Mouse (Mus musculus) spleen, postnatal 0 days (tissue): ENCODE data around the gene Gm5965. TPM values are rescaled to one million over a fixed set of nuclear protein-coding genes. Genes with fewer than 3 reads are reported as not detected.

Experiments used
- polyA plus RNA-seq: library from polyadenylated mRNA; unstranded; fragments of >200 nt; fragmentation: Nextera tagmentation; extraction: Ambion mirVana; gene quantifications from 2 replicates; pipeline ENCODE4 v1.2.1, GENCODE M21; 2015

The Gm5965 gene
- not detected in 2 replicates for polyA plus RNA-seq

DNA sequence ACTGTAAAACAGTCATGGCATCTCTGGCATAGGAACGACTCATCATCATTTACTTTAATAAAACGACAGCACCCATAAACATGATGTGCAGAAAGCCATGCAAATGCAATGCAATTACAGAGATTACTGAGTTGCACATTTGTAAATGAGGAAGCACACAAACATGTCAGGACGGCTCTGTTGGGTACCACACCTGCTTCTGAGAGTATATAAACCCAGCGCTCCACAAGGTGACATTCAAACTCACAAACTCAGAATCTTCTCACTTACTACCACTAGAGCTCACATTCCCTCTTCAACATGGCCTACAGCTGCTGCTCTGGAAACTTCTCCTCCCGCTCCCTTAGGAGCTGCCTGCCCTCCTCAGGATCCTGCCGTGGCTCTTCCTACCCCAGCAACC is at the start of gene Gm5965:
TSS of gene Gm5965 (plus strand) at position 301 of the 400 bp plus-strand sequence.

DNA sequence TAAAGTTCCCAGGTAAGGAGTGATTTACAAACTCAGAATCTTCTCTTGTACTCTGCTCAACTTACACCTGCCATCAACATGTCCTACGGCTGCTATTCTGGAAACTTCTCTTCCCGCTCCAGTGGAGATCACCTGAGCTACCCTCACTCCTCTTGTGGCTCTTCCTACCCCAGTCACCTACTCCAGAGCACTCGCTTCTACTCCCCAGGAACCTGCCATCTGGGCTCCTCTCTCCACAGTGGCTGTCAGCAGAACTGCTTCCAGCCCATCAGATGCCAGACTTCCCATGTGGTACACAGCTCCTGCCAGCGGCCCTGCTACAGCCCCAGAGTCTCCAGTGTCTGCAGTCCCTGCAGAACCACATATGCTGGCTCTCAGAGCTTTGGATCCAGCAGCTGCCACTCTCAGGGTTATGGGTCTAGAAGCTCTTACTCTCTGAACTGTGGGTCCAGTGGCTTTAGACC is 48.9 kb upstream of the Gm5965 start, which contains the start of gene Krtap13-1:
TSS of gene Krtap13-1 (plus strand) at position 51 of the 464 bp plus-strand sequence.

GRCm38 (mm10) chr16:88751535-88751934 is 26.2 kb upstream of the Gm5965 start, which contains the start of gene Krtap13:
Gene Krtap13, minus strand, starts transcription at chr16:88751635.

DNA sequence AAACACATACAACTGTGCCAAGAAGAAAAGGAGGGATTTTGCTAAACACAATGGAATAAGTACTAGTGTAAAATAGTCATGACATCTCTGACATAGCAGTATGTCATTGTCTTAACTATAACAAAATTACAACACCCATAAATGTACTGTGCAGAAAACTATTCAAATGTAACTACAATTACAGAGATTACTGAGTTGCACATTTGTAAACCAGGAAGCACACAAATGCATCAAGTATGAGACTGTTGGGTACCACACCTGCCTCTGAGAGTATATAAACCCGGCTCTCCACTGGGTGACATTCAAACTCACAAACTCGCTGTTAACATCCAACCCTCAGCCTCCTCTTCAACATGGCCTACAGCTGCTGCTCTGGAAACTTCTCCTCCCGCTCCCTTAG is 19.1 kb upstream of the Gm5965 start, which contains the start of gene 2310034C09Rik:
TSS of gene 2310034C09Rik (plus strand) at position 301 of the 400 bp plus-strand sequence.

DNA sequence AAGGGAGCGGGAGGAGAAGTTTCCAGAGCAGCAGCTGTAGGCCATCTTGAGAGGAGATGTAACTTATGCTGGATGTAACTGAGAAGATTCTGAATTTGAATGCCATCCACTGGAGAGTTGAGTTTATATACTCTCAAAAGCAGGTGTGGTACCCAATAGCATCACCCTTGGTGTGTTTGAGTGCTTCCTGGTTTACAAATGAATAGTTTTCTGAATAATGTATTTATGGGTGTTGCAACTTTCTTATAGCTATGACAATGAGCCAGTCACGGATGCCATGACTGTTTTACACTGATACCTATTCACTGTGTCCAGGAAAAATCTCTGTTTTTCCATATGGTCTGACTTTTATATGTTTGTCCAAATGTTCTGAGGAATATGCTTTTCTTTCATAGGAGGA is 3.6 kb upstream of the Gm5965 start, which contains the start of gene 2310057N15Rik:
TSS of gene 2310057N15Rik (minus strand) at position 101 of the 400 bp plus-strand sequence.

GRCm38 (mm10) chr16:88811827-88812226 is 34.1 kb downstream of the Gm5965 start, which contains the start of gene Gm20741:
Gene Gm20741, minus strand, starts transcription at chr16:88812220.

GRCm38 (mm10) chr16:88820066-88820465 is 42.4 kb downstream of the Gm5965 start, which contains the start of gene Krtap15:
Gene Krtap15, plus strand, starts transcription at chr16:88820215.

GRCm38 (mm10) chr16:88826095-88826652 is 48.5 kb downstream of the Gm5965 start, which contains the start of gene Krtap14:
Gene Krtap14, minus strand, starts transcription at chr16:88826145.

Other genes with a start within 250 kb of the Gm5965 start
- 0.07 and 0.08 TPM in 2 replicates for gene Cldn8, start 214.7 kb upstream of the Gm5965 start, polyA plus RNA-seq
- not detected in 2 replicates for gene Krtap24-1, start 165.6 kb upstream of the Gm5965 start, polyA plus RNA-seq
- not detected in 2 replicates for gene 2310079G19Rik, start 150.2 kb upstream of the Gm5965 start, polyA plus RNA-seq
- not detected in 2 replicates for gene Krtap26-1, start 130.1 kb upstream of the Gm5965 start, polyA plus RNA-seq
- not detected in 2 replicates for gene Krtap27-1, start 106.2 kb upstream of the Gm5965 start, polyA plus RNA-seq
- 0.17 TPM in 1 of 2 replicates, not detected in the other for gene 2310061N02Rik, start 69.9 kb upstream of the Gm5965 start, polyA plus RNA-seq
- gene Krtap13-1, start 49.0 kb upstream of the Gm5965 start, polyA plus RNA-seq, result not detected in 2 replicates
- not detected in 2 replicates for gene Krtap13, start 26.3 kb upstream of the Gm5965 start, polyA plus RNA-seq
- gene 2310034C09Rik, start 19.0 kb upstream of the Gm5965 start, polyA plus RNA-seq, result not detected in 2 replicates
- gene 2310057N15Rik, start 3.7 kb upstream of the Gm5965 start, polyA plus RNA-seq, result not detected in 2 replicates
- gene Gm20741, start 34.3 kb downstream of the Gm5965 start, polyA plus RNA-seq, result not detected in 2 replicates
- not detected in 2 replicates for gene Krtap15, start 42.3 kb downstream of the Gm5965 start, polyA plus RNA-seq
- gene Krtap14, start 48.2 kb downstream of the Gm5965 start, polyA plus RNA-seq, result not detected in 2 replicates
- gene Krtap19-1, start 91.5 kb downstream of the Gm5965 start, polyA plus RNA-seq, result not detected in 2 replicates
- not detected in 2 replicates for gene Krtap19-2, start 96.4 kb downstream of the Gm5965 start, polyA plus RNA-seq
- gene Krtap19-3, start 100.1 kb downstream of the Gm5965 start, polyA plus RNA-seq, result not detected in 2 replicates
- gene Krtap19-4, start 107.2 kb downstream of the Gm5965 start, polyA plus RNA-seq, result not detected in 2 replicates
- not detected in 2 replicates for gene Krtap19-5, start 118.6 kb downstream of the Gm5965 start, polyA plus RNA-seq
- gene Krtap19-9b, start 154.4 kb downstream of the Gm5965 start, polyA plus RNA-seq, result not detected in 2 replicates
- not detected in 2 replicates for gene Krtap16-3, start 185.0 kb downstream of the Gm5965 start, polyA plus RNA-seq
- not detected in 2 replicates for gene Krtap22-2, start 232.9 kb downstream of the Gm5965 start, polyA plus RNA-seq
- gene Gm10229, start 237.4 kb downstream of the Gm5965 start, polyA plus RNA-seq, result not detected in 2 replicates